Mouse (Mus musculus): ENCODE data around the gene 2510039O18Rik. TPM values are rescaled to one million over a fixed set of nuclear protein-coding genes. Genes with fewer than 3 reads are reported as not detected.

The 2510039O18Rik gene
- polyA plus RNA-seq (2017; shearing (Covaris generic)): 81.7 TPM

GRCm38 (mm10) chr4:147940576-147941044 lies at the start of gene 2510039O18Rik:
Gene 2510039O18Rik, plus strand, starts transcription at chr4:147940895.

GRCm38 (mm10) chr4:147904313-147905089 lies 36.2 kb upstream of the 2510039O18Rik start, which contains the start of gene Mfn2:
Gene Mfn2, minus strand, starts transcription at chr4:147904704.

GRCm38 (mm10) chr4:147936331-147936954 lies 4.3 kb upstream of the 2510039O18Rik start, which contains the start of gene Plod1:
Gene Plod1, minus strand, starts transcription at chr4:147936767.

GRCm38 (mm10) chr4:147985205-147986132 lies 44.8 kb downstream of the 2510039O18Rik start, which contains the start of gene Nppb:
Gene Nppb, plus strand, starts transcription at chr4:147985788.

Other genes starting within 250 kb of the 2510039O18Rik start
- gene Zfp534, start 238.3 kb upstream of the 2510039O18Rik start, polyA plus RNA-seq (2017; shearing (Covaris generic)): not detected
- gene Zfp984, start 131.1 kb upstream of the 2510039O18Rik start, polyA plus RNA-seq (2017; shearing (Covaris generic)): 12.6 TPM
- gene Zfp933, start 92.5 kb upstream of the 2510039O18Rik start, polyA plus RNA-seq (2017; shearing (Covaris generic)): 4.6 TPM
- 70.6 TPM for gene Miip, start 72.1 kb upstream of the 2510039O18Rik start, polyA plus RNA-seq (2017; shearing (Covaris generic))
- gene Fv1, start 71.9 kb upstream of the 2510039O18Rik start, polyA plus RNA-seq (2017; shearing (Covaris generic)): 4.5 TPM
- 30.7 TPM for gene Mfn2, start 36.2 kb upstream of the 2510039O18Rik start, polyA plus RNA-seq (2017; shearing (Covaris generic))
- 4.0 TPM for gene Plod1, start 4.1 kb upstream of the 2510039O18Rik start, polyA plus RNA-seq (2017; shearing (Covaris generic))
- gene Nppb, start 44.9 kb downstream of the 2510039O18Rik start, polyA plus RNA-seq (2017; shearing (Covaris generic)): not detected
- not detected for gene Nppa, start 59.8 kb downstream of the 2510039O18Rik start, polyA plus RNA-seq (2017; shearing (Covaris generic))
- gene Clcn6, start 97.9 kb downstream of the 2510039O18Rik start, polyA plus RNA-seq (2017; shearing (Covaris generic)): 11.0 TPM
- 30.3 TPM for gene Mthfr, start 98.2 kb downstream of the 2510039O18Rik start, polyA plus RNA-seq (2017; shearing (Covaris generic))
- 11.3 TPM for gene Agtrap, start 147.1 kb downstream of the 2510039O18Rik start, polyA plus RNA-seq (2017; shearing (Covaris generic))
- 30.8 TPM for gene Mad2l2, start 189.5 kb downstream of the 2510039O18Rik start, polyA plus RNA-seq (2017; shearing (Covaris generic))
- not detected for gene Draxin, start 189.8 kb downstream of the 2510039O18Rik start, polyA plus RNA-seq (2017; shearing (Covaris generic))
- gene Fbxo6, start 211.2 kb downstream of the 2510039O18Rik start, polyA plus RNA-seq (2017; shearing (Covaris generic)): 30.0 TPM
- 4.5 TPM for gene Fbxo44, start 219.6 kb downstream of the 2510039O18Rik start, polyA plus RNA-seq (2017; shearing (Covaris generic))
- gene Fbxo2, start 219.7 kb downstream of the 2510039O18Rik start, polyA plus RNA-seq (2017; shearing (Covaris generic)): 0.29 TPM

Data from effector memory CD4-positive, alpha-beta T cell, adult 5 months (primary cell).